Mouse (Mus musculus) cerebellum, adult 2 months (tissue): Measurements from ENCODE around the gene Ube4b.

Experiments used
- CTCF ChIP-seq: fragments of 200-500 bp; IDR thresholded peaks from 2 replicates; pipeline ENCODE4 v1.5.1; 2011; ENCODE audit warnings: low read depth, mild to moderate bottlenecking, control low read depth, low read length, moderate library complexity, borderline replicate concordance; ENCODE audit not compliant: insufficient read depth
- POLR2A ChIP-seq: fragments of 200-500 bp; IDR thresholded peaks from 2 replicates; pipeline ENCODE4 v1.6.1; 2011; ENCODE audit warnings: low read length, control low read depth, borderline replicate concordance; ENCODE audit not compliant: insufficient read depth

DNA sequence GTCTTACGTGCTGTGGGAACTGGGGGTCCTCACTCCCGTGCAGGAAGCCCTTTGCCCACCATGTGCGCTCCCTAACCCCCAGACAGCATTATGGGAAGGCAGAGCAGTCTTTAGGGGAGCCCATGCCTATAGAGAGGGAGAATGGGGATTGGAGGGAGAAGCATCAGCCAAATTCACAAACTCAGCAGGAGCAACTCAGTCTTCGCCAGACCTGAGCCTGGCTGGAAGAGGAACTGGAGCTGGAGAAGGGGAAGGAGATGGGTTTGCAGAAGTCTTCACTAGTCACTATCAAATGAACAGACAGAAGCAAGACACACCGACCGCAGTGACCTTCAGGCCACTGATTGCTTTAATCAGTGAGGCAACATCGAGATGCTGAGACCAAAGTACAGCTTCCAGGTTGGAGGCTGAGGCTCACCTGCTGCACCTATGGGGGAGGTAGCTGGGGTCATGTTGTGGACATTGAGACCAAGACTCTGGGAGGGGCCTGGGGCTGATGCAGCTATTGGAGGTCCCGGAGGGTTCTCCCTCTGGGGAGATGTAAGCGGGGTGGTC lies 28.3 kb downstream of the Ube4b start:
- TF ChIP-seq CTCF = no peak
- TF ChIP-seq POLR2A = no peak
